Mouse (Mus musculus) embryo, embryonic 9.5 days (tissue): Measurements from ENCODE around the gene Entpd1.

Source experiments
- DNase-seq: peaks from one replicate; pipeline ENCODE4 v3.0.0-alpha.2; 2017; ENCODE audit errors: extremely low spot score

Gene Entpd1

DNA sequence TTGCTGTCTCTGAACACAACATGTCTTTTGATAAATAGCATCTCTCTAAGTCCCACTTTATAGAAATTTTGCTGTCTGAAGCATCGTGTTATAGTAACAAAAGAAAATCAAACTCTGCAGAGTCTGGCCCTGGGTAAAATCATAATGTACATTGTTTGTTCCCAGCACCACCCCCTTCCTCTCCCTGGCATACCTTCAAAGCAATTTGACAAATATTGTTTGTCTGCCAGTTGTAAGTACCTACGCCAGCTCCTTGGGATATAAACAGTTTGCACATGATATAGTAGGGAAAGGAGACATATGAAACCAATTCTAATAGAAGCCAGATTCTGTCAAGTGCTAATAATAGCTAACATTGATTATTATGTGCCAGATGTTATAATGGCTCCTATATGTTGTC, 50.6 kb downstream of the Entpd1 start:
- DNase-seq, result no peak

DNA sequence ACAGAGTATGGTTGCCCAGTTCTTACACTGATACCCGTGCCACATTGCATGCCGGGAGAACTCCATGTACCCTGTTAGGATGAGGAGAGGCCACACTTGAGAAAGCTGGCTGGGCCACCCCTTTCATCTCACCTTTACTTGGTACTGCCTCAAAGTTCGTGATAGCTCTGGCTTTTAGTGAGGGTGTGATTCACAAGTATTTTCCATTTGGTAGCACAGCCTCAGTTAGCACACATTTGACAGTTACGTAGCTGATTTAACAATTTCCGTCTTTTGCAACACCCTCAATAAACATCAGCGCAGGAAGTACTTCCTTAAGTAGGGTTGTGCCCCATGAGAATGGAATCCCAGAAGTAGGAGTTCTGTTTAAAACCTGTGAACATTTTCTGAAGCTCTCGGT, 53.6 kb downstream of the Entpd1 start:
- no peak for DNase-seq

DNA sequence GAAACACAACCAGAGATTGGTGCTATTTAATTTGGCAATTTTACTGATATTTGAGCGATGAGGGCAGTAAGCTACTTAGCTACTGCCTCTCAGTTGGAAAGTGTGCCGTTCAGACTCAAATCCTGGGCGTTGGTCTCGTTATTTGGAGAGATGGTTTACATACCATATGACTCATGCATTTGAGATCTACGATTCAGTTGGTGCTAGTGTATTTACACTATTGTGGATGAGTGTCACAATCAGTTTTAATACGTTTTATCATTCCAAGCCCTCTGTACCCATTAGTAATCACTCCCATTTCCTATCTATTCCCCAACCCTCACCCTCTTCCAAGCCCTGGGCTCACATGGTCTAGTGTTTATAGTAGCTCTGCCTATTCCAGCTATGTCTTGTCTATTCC, 54.9 kb downstream of the Entpd1 start:
- DNase-seq, result no peak

DNA sequence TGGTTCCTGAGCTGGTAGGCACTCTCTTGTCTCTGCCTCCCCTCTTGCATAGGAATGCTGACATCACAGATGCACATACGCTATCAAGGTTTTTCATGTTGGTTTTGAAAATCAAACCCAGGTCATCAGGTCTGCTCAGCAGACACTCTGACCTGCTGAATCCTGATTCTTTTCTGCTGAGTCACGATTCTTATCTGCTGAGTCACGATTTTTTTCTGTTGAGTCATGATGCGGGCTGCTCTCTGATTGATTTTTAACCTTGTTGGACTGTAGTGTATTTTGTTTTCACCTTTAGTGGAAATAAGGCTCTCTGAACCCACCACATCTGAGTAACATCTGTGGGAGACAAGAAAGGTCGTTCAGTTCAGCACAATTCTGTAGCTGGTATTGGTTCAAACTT, 63.2 kb downstream of the Entpd1 start:
- no peak for DNase-seq

DNA sequence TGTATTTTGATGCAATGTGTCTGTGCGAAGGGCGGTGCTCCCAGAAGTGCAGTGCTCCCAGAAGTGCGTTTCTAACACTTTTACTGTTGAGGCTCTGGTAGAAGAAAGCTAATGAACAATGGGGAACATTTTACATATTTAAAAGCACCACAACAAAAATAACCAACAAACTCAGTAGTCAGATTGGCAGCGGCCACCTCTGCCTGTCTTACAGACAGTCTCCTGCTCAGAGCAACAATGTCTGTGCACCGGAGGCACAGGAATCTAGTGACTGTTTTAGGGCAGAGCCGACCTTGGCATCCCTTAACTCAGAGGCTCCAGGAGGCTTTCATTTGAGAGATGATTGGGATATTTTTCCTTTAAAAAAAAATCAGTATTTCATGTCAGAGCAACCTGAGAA, 65.9 kb downstream of the Entpd1 start:
- DNase-seq, result no peak

DNA sequence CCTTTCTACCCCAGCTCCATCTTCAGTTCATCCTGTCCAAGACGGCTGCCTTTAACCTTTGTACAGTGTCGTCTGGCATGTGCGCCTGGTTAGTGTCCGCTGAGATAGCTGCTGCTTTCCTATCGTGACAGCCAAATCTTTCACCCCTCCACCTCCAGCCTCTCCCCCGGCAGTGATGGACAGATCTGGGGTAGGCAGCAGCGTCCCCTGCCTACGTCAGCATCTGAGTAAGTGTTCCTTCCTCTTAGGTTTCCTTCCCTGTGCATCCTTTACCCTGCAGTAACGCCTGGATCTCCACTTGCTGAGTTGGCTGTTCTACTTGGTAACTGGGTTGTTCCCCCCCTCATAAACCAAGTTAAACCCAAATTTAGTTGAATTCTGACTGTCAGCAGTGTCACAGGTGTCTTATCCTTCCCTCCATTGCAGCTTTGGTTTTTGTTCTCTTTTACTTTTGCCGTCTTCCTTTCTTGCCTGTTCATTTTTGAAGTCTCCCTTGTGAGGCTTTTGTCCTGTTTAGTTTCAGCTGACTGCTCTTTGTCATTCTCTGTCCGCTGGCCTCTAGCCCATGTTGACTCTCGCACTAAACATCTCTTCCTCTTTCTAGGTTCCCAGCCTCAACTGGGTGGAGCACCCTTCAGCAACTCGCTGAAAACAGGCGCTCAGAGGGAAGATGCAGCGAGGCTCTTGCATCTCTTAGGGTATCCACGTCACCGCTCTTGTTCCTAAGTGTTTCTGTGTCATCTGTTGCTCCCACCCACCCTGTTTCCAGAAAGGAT, 66.6 kb downstream of the Entpd1 start:
- peak; percentile 19 for DNase-seq

DNA sequence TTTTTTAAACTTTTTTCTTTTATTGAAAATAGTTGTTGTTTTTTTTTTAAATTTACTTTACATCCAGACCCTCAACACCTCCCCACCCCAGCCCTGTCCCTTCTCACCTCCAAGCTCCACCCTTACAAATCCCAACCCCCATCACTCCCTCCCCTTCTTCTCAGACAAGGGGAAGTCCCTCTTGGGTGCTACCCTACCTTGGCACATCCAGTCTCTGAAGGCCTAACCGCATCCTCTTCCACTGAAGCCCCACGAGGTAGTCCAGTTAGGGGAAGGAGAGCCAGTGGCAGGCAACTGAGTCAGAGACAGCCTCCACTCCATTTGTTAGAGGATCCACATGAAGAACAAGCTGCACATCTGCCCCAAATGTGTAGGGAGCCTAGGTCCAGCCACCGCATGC, 67.5 kb downstream of the Entpd1 start:
- DNase-seq, result no peak

DNA sequence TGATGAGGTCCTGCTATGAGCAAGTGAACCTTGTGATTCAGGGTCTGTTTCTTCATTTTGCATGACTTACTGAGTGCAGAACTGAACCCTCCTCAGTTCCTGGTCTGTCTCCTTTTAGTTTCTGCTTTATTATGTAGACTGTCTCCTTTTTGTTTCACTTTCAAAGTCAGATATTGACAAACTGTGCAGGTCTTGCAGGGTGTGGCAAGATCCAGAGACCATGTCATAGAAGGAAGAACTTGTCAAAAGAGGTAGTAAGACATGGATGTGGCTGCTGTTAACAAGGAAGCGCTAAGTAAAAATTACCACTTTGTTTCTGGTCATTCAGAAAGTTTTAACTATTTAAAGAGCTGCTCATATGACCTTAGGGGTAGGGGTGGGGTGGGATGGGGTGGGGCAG, 72.0 kb downstream of the Entpd1 start:
- no peak for DNase-seq

DNA sequence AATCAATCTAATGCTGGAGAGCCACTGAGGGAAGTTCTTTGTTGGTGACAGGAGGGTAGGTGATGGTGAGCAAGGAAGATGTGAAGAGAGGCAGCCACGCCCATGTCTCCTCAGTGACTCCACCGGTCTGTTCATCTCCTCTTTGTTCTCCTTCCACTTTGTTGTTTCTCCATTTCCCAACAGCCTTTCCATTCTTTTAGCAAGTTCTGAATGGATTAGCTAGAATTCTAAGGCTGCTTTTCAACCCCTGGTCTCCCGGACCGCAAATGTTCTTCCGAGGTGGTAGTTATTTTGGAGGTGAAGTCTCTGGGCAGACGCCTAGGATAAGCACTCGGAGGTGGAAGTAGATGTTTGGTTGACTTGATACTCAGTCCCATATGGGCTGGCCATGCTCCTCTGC, 72.4 kb downstream of the Entpd1 start:
- DNase-seq, result no peak

DNA sequence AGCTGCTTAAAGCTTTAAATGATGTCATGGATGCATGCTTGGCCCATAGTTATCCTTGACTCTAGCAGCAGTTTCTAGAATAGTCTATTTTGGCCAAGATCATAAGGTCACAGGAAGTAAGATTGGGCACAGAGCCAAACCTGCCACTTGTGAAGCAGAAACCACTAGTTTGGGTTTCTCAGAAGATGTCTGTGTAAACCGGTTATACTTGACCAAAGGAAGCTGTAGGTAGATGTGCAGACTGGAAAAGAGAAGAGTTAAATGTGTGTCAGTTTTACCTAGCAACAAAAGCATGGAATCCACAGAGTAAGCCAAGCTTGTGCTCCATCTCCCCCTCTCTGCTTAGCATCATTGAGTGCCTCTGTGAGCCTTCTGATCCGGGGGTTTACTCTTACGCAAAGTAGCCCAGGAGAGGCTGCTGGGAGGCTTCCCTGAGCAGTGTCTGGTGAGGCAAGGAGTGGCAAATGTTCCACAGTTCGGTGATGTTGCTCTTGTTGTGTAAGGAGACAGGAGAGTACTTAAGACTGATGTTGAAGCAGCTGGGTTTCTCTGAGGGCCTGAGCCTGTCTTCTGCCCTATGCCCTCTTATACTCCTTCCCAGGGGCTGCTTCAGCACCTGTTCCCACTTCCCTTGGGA, 75.2 kb downstream of the Entpd1 start:
- DNase-seq, result no peak

DNA sequence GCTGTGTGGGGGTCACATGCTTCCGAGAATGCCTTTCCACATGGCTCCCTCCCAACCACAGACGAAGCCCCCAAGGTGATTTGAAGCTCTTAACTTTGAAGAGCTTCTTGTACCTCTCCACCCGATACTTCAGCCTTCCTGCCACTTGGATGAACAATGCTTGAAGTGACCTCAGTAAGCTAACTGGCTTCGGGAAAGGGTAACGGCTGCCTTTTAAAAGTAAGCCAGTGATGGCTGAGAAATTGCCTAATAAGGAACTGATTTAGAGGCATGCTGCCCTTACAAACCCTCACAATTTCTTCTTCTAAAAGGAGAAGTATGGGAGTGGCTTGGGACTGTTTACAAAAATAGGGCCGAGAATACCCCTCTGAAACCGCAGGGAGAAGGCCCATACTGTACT, 81.0 kb downstream of the Entpd1 start:
- no peak for DNase-seq

DNA sequence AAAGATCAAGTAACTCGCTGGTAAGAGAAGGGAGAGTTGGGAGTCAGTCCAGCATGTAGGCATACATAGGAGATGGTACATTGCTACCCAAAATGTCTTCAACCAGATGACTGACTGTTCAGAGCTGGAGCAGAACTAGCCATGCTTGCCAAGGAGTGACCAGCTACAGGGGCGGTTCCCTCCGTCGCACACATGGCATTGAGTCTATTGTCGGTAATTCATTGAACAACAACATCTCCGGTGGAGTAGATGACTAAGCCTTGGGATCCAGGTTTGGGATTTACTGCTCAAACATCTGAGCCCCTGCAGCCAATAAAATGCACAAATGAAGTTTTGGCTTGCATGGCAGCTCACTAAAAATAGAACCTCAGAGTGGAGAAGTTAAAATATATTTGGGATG, 84.0 kb downstream of the Entpd1 start:
- no peak for DNase-seq

DNA sequence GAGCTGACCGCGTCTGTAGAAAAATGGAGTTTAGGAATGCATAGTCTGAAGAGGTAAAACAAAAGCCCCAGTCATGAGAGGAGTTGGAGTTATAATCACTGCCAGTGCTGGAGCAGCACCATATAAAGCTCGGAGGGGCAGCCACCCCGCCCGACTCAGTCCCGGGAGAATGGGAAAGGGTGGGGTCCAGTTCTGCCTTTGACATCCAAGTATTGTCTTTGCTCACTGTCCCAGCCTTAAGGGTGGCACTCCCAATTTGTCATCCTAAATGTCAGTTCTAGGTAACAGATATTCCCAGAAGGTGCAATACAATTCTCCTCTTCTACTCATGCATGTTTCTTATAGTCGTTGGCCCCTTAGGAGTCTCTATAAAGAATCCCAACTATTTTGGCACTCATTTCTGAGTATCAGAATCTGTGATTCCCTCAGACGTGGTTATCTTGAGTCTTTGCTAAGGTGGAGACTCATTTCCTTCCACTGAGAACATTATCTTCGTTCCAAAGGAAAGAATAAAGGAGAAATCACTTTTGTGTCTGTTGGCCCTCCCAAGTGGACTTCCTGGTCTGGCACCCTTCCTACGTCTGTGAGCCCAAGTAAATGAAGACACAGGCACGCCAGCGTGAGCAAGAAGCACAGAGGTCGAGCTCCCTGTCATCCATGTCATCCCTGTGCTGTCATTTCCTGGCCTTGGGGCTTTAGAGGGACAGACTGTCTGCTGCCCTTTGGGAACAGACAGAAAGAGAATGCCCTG, 86.1 kb downstream of the Entpd1 start:
- DNase-seq, result no peak

DNA sequence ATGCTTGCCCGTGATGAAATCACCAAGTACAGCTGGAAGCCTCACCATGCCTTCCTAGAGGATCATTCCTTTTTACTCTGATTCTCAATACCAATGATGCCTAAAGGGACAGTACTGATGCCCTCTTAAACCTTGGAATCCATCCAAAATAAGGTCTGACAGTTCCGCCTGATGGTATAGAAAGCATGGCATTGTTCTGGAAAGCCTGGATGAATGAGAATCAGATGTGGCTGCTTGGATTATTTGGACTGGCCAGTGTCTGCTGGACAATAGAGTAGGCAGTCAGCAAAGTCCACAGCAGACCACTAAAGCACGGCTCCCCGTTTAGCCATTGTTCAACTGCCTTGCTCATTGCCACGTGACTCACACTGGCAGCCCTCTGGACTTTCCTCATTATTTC, 87.7 kb downstream of the Entpd1 start:
- no peak for DNase-seq

DNA sequence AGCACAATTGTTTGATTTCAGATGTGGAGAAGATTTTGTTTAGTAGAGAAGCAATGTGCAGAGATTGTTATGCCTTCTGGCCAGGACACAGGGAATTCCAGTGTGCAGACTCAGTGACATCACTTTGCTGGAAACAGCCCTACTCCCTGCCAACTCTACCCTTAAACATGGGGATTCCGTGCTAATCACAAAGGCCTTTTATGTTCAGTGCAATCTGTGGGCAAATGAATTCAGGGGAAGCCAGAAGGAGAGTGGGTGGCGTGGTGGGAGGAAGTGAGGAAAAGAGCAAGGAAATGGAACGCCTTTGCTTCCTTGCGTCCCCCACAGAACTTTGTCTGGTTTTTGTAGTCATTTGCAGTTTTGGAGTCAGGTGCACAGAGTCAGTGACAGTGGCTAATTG, 90.2 kb downstream of the Entpd1 start:
- DNase-seq, result no peak

DNA sequence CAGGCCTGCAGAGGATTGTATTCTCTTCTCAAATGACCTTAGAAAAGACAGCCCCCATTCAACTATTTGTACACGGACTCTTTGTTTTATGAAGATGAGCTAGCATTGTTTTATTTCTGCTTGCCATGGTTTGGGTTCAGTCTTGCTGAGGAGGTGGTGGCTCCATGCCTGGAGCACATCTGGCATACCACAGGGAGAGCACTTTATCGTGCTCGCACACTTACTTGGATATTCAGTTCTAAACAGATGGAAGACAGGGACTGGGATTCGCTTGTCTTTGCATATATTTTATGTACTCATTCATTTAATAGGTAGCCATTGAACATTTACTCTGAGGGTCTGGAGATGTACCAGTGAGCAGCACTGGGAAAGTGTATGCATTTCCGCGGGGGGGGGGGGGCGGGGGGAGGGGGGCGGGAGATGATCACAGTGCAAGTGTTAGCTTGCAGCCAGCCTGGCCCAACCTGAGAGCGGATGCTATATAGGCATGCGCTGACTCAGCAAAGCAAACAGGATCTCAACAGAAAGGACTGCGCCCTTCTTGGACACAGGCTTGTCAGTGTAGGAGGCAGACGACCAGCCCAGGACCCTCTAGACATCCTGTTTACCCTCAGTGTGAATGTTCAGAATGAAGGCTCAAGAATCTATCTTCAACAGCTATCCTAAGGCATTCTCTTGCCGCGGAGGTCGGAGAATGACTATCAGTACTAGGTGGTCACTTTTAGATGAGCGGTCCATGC, 100.9 kb downstream of the Entpd1 start:
- no peak for DNase-seq

DNA sequence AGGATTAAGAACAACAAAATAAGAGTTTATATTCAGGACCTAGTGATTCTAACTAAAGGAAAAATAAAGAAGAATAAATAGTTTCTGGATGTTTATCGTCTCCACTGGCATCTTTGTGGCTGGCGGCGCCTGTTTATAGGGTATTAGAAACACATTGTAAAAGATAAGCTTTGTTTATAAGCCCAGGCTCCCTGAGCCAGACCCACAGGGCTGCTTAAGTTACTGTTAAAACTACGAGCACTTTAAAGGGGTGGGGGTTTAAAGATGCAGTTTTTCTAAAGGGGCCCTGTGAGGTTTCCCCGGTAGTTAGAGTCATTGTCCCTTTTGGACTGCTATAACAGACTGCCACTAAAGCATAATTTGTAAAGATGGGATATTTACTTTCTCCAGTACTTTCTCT, 102.5 kb downstream of the Entpd1 start:
- no peak for DNase-seq

DNA sequence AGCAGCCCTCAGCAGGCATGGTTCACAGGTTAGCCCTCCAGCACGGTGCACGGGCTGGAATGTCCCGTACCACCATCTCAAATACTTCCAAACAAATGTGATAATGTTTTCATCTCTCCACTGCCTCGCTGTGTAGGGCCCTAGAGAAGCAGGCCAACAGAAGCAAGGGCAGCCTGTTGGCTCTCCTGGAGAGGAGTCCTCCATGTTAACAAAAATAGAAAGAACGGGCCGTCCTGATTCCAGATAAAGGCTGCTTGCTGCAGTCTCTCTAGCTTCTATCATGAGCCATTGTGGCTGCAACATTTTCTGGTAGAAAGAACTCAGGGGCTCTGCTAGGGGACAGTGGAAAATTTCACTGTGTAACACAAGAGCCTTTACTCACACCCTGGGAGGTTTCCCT, 104.8 kb downstream of the Entpd1 start:
- no peak for DNase-seq

DNA sequence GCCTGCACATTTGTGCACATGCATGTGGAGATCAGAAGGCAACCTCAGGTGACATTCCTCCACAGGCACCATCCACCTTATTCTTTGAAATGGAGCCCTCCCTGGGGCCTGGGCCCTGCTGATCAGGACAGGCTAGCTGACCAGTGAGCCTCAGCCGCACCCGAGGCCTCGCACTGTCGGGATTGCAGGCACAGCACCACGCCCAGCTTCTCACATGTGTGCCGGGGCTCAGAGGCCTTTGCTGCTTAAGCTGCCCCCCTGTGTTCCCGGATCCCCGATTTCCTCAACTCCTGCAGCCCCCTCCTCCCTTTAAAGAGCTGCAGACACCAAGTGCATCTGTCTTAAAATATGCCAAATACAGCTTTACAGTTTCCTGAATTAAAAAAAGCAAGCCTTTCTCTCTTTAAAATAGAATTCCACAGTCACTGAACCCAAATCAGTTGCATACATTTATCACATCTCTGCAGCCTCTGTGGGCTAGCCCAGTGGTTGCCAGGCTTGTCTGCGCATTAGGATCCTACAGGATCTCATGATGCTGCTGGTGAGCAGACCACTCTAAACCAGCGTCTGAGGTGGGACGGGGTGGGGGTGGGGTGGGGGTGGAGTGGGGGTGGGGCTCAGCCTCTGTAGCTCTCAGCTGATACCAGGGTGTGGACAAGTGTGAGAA, 107.4 kb downstream of the Entpd1 start:
- DNase-seq, result no peak

DNA sequence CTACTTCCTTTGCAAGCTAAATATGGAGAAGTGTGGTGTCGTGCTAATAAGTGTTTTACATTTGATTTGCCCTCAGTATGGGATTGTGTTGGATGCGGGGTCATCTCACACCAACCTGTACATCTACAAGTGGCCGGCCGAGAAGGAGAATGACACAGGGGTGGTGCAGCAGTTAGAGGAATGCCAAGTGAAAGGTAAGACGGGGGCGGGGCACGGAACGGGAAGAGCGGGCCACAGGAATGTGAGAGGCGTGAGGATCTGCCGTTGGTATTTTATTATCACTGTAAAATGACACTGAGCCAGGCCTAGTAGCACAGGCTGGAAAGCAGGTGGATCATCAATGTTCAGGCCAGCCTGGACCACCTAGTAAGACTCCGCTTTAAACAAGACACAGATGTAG, 108.2 kb downstream of the Entpd1 start:
- DNase-seq, result no peak

DNA sequence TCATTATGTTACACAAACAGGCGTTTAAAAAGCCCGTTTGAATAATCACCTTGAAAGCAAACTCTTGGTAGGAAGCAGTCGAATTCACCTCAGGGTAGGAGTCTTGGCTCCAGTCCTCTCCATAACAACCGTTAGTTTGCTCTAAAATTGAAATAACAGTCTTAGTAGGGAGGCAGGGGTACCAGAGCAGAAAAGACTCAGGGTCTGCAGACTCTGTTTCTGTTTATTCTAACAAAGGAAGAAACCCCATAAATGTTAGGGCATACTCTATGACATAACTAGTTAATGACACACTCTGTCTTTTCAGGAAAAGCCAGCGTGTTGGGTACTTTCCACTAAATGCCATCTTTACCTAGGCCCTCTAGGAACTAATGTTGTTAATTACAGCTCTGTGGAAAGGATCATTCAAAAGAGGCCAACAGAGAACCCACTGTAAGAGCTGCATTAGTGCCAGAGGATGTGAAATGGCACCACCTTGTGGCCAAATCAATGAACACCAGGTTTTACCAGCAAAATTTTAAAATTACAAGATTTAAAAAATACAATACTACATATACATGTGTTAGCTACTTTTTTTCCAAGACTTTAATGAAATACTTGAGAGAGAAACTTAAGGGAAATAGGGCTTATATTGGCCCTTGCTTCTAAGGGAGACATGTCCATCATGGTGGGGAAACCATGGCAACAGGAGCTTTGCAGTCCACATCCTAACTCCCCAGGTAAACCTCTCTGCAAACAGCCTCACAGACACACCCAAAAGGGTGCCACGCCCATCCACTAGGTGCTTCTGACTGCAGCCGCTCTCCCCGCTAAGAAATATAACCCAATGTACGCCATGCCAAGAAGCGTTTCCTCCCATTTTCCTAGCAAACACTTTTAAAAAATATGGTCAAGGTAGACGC, 110.2 kb downstream of the Entpd1 start:
- DNase-seq, result peak; percentile 45
